Mouse (Mus musculus) stomach, postnatal 0 days (tissue): ENCODE data around the gene Zfp646.

ENCODE experiments used
- CTCF ChIP-seq: IDR thresholded peaks from 2 replicates; pipeline ENCODE4 v1.5.1; 2016; ENCODE audit warnings: antibody characterized with exemption, low read depth, mild to moderate bottlenecking, moderate library complexity
- EP300 ChIP-seq: optimal IDR thresholded peaks from 2 replicates; pipeline ENCODE3; 2016; ENCODE audit warnings: antibody characterized with exemption

DNA sequence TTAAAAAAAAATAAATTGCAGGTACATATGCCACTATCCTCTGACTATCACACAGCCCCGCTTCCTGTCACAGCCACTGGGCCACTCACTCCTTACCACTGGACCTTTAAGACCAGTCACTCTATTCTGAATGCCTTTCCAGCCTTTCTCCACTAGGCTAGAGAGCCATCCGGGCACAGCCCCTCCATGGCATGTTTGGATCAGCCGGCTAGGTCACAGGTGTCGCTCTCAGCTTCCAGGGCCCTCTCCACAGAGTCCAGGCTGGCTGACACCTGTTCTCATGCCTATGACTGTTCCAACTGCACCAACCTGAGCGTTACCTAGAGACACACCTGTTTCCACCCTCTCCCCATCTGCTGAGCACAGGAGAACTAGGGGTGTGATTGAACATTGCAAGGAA, 52.6 kb downstream of the Zfp646 start:
- TF ChIP-seq CTCF (peak; percentile 41), EP300 (no peak)
